Mouse (Mus musculus): ENCODE measurements around the gene Pnliprp2. TPM values are rescaled to one million over a fixed set of nuclear protein-coding genes. Genes with fewer than 3 reads are reported as not detected.

Pnliprp2 gene
- polyA plus RNA-seq, 2 experiments from 2014 or later = not detected

GRCm38 (mm10) chr19:58805191-58805779 is 45.8 kb downstream of the Pnliprp2 start:
- ATAC-seq = no peak

DNA sequence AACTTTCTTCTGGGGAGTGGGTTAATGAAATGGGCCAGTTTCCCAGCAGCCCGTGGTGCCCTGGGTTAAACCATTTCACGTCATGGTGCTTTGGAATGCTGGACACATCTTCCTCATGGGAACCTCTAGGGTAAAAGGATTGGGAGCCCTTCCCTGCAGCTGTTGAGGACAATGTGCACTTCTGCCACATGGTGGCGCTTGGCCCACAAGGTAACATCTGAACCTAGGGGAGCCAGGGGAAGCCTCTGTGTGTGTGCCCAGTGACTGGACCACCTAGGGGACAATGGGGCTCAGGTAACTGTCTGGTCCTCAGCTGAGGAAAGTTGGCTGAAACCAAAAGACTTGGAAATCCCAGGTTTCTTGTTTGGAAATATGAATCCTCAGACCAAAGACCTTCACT is 46.8 kb downstream of the Pnliprp2 start:
- ATAC-seq = no peak

DNA sequence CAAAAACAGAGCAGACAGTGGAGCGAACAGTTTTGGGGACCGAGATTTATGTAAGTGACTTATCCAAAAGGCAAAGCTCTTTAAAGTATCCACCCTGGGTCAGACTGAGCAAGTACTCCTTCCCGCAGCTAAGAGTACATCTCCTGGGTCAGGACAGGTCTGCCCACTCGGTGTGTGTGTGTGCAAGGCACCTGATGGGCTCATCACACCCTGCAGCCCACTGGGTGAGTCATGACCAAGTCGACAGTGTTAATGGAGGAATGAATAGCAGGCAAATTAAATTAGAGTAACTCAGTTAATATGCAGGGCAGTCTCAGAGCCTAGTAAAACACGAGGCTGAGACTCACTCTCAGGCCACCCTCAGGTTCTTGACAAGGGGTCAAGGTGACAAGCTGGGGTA is 49.3 kb downstream of the Pnliprp2 start:
- ATAC-seq = no peak

GRCm38 (mm10) chr19:58810536-58810935 is 51.0 kb downstream of the Pnliprp2 start:
- ATAC-seq = no peak

GRCm38 (mm10) chr19:58815179-58815922 is 55.8 kb downstream of the Pnliprp2 start:
- no peak for ATAC-seq

GRCm38 (mm10) chr19:58816453-58817041 is 57.0 kb downstream of the Pnliprp2 start:
- ATAC-seq = no peak

- ATAC-seq = no peak
Measured at GRCm38 (mm10) chr19:58817398-58817797, 57.9 kb downstream of the Pnliprp2 start.

DNA sequence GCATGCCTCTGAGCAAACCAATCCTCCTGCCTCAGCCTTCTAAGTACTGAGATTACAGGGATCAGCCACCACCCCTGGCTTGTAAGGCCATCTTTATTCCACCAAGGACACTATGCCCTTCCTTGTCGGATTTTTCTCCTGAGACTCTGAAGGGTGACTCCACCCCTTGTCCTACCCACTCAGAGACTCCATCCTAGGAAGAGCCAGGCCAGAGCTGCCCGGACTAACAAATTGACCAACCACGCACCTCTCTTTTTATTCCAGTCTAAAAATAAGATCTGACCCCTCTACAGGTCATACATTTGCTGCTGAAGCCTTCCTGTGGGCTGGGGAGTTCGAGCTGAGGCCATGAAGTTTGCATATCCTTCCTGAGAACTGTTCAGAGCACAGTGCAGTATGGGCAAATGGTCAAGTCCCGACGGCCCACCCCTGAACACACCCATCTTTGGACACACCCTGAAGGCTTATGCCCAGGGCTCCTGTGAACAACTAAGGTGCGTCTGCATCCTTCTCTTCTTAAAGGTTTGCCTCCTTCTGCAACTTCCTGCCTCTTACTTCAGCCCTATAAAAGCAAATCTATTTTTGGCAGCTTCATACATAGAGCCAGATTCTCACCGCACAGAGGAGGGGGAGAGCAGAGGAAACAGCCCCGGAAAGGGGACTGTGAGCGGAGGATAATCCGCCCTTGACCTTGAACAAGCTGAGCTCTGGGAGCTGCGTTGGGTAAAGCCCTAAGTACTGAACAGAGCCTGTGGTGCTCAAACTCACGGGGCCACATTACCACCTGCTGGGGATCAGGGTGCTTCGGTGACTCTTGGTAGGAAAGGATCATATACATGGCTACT is 59.3 kb downstream of the Pnliprp2 start:
- ATAC-seq = no peak

GRCm38 (mm10) chr19:58822454-58823200 is 63.1 kb downstream of the Pnliprp2 start:
- no peak for ATAC-seq

- no peak for ATAC-seq
Measured at GRCm38 (mm10) chr19:58823301-58823700, 63.8 kb downstream of the Pnliprp2 start.

GRCm38 (mm10) chr19:58824316-58824715 is 64.8 kb downstream of the Pnliprp2 start:
- ATAC-seq = no peak

Other genes with a start within 250 kb of the Pnliprp2 start
- not detected for gene Ccdc172, start 247.7 kb upstream of the Pnliprp2 start, polyA plus RNA-seq (2017; shearing (Covaris generic))
- not detected for gene Pnlip, start 107.2 kb upstream of the Pnliprp2 start, polyA plus RNA-seq (2017; shearing (Covaris generic))
- not detected for gene Pnliprp1, start 30.8 kb upstream of the Pnliprp2 start, polyA plus RNA-seq (2017; shearing (Covaris generic))
- not detected for gene 1700019N19Rik, start 34.7 kb downstream of the Pnliprp2 start, polyA plus RNA-seq (2017; shearing (Covaris generic))
- gene Eno4, start 183.7 kb downstream of the Pnliprp2 start, polyA plus RNA-seq (2017; shearing (Covaris generic)) = not detected
- 1 to 10 TPM in 1 of 2 experiments, under 1 TPM in 1; 0.81 to 1.5 TPM for gene Hspa12a, start 183.9 kb downstream of the Pnliprp2 start, polyA plus RNA-seq (2017; shearing (Covaris generic))